30 mouse cellular contexts compared by ENCODE assay signal in the genomic region with DNA sequence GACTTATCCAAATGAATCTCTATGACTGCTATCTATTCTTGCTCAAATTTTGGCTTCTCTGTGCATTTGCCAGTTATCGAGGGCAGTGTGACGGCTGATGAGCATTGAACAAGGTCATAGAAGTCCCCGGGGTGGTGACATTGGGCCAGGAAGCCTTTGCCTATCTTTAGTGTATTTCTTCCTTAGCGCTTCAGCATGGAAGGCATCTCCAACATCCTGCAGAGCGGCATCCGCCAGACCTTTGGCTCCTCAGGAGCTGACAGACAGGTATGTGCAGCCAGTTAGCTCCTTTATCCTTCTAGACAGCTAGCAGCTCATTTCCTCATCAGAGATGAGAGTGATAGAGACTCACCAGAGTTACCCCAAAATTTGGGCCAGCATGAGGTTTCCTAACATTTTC. TPM values are rescaled to one million over a fixed set of nuclear protein-coding genes. Genes with fewer than 3 reads are reported as not detected.
"Had no signal": no experiment of that assay in that cellular context is flagged by ENCODE, and none has a peak within 500 bp of the region (broad histone marks: within the 10 kb centered on the region; RNA-seq: fewer than 3 reads in every experiment).

No protein-coding gene starts in this region.

- H3K4me1 ChIP-seq: heart, embryonic 12.5 days; heart, embryonic 13.5 days; heart, embryonic 15.5 days; intestine, embryonic 15.5 days had no signal

- H3K27me3 ChIP-seq: heart, embryonic 12.5 days; heart, embryonic 13.5 days; heart, embryonic 15.5 days; hindbrain, embryonic 12.5 days; hindbrain, embryonic 13.5 days; hindbrain, embryonic 15.5 days; intestine, embryonic 15.5 days; kidney, embryonic 15.5 days had no signal

- DNase-seq: heart, postnatal 10 days; heart, postnatal 36 days; heart, postnatal 4 days; kidney, adult 11 months; kidney, adult 18-20 months; kidney, adult 2 months; kidney, adult 8-10 months; kidney, adult 9 months; kidney, postnatal 10 days; kidney, postnatal 14 days; kidney, postnatal 25 days; kidney, postnatal 36 days; kidney, postnatal 4 days; layer of hippocampus, adult 9-11 months; layer of hippocampus, postnatal 36 days had no signal

- H3K27ac ChIP-seq: heart, embryonic 13.5 days; heart, embryonic 15.5 days; hindbrain, embryonic 10.5 days; hindbrain, embryonic 12.5 days; hindbrain, embryonic 13.5 days; hindbrain, embryonic 14.5 days; hindbrain, embryonic 15.5 days; hindbrain, postnatal 0 days; intestine, embryonic 15.5 days; kidney, embryonic 15.5 days; kidney, postnatal 0 days; layer of hippocampus, adult 2 months; left cerebral cortex, adult 2 months had no signal

- H3K4me3 ChIP-seq: heart, embryonic 12.5 days; heart, embryonic 13.5 days; heart, embryonic 15.5 days; hindbrain, embryonic 10.5 days; hindbrain, embryonic 12.5 days; hindbrain, embryonic 13.5 days; hindbrain, embryonic 15.5 days; intestine, embryonic 15.5 days; kidney, embryonic 15.5 days; layer of hippocampus, adult 2 months; left cerebral cortex, adult 2 months had no signal

RNA-seq across cellular contexts. Expression of a gene that starts 47.0 kb away (rescaled TPM):
- polyA plus RNA-seq: inflammation-experienced regulatory T-cells, adult 6 months had no signal
